Comparison of ENCODE assay signal across 14 mouse cellular contexts in the genomic region with DNA sequence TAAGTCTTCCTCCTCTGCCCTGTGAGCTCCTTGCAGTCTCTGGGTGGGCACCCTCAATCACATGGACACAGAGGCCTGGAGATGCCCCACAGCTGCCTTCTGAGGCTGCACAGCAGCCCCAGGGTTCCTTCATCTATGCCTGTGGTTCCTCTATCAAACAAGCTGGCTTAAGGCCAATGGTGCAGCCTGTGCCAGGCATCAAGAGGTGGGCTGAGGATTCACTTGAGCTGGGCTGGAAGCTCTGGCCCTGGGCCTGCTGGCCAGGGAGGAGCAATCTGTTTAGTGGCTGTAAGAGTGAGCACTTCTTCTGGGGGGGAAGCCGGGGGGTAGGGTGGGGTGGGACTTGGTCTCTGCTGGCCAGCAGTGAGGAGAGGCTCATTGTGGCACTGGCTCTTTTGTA. TPM values are rescaled to one million over a fixed set of nuclear protein-coding genes. Genes with fewer than 3 reads are reported as not detected.
DNase-seq lines count a peak whose midpoint lies in the region; ATAC-seq and TF ChIP-seq lines count a peak whose summit lies in the region.
"Had no signal": no experiment of that assay in that cellular context is flagged by ENCODE, and none has a peak within 500 bp of the region (broad histone marks: within the 10 kb centered on the region; RNA-seq: fewer than 3 reads in every experiment).

No protein-coding gene starts in this region.

- whole genome bisulfite sequencing in heart, embryonic 14.5 days, result 50% methylated on average over 1 of the region's 1 CpGs
- 33% methylated on average over 1 of the region's 1 CpGs for WGBS in heart, postnatal 0 days

- no peak overlapping the region for H3K4me3 ChIP-seq in heart, embryonic 14.5 days (ENCODE audit: control insufficient read depth in 1 of 2, insufficient read depth in 1 of 2, low read depth in 1 of 2, low read length in 2 of 2)
- H3K4me3 ChIP-seq in heart, postnatal 0 days (ENCODE audit: low read depth, low read length), result no peak overlapping the region
- H3K4me3 ChIP-seq: embryonic facial prominence, embryonic 13.5 days had no signal

- H3K36me3 ChIP-seq in heart, embryonic 14.5 days (ENCODE audit: control insufficient read depth, insufficient read depth, low read length), result no peaks in the 10 kb centered on the region
- H3K36me3 ChIP-seq in heart, postnatal 0 days (replicated peaks; ENCODE audit: control insufficient read depth, insufficient read depth, low read length), result no peaks in the 10 kb centered on the region
- H3K36me3 ChIP-seq: embryonic facial prominence, embryonic 13.5 days had no signal

- intact Hi-C loops in gastrocnemius, postnatal 36 days (cut with DNase I), result no loop called here

- no peak for TF ChIP-seq CTCF in heart, postnatal 0 days (IDR thresholded peaks at IDR 0.05; ENCODE audit: low read depth)

- TF ChIP-seq EP300 in heart, postnatal 0 days (IDR thresholded peaks at IDR 0.05; ENCODE audit: low read depth), result no peak

- peaks cover 16% of the 10 kb centered on the region in 2 experiments for H3K4me1 ChIP-seq in heart, embryonic 14.5 days (ENCODE audit: control insufficient read depth in 2 of 2, insufficient read depth in 2 of 2, low read length in 2 of 2)
- peaks cover 18% of the 10 kb centered on the region; the same call in 1 of the 2 replicates for H3K4me1 ChIP-seq in heart, postnatal 0 days (ENCODE audit: control insufficient read depth, insufficient read depth)

- H3K9ac ChIP-seq in heart, embryonic 14.5 days (ENCODE audit: low read length), result no peak overlapping the region
- H3K9ac ChIP-seq in heart, postnatal 0 days (replicated peaks; ENCODE audit: low read depth, low read length), result no peak overlapping the region
- H3K9ac ChIP-seq: embryonic facial prominence, embryonic 13.5 days had no signal

- H3K9me3 ChIP-seq in heart, embryonic 14.5 days (ENCODE audit: control insufficient read depth, low read length), result no peaks in the 10 kb centered on the region
- H3K9me3 ChIP-seq in heart, postnatal 0 days (replicated peaks; ENCODE audit: control insufficient read depth, low read length), result no peaks in the 10 kb centered on the region
- H3K9me3 ChIP-seq: embryonic facial prominence, embryonic 13.5 days had no signal

- no peaks in the 10 kb centered on the region for H3K27me3 ChIP-seq in heart, embryonic 14.5 days (ENCODE audit: control insufficient read depth, insufficient read depth, low read length)
- no peaks in the 10 kb centered on the region for H3K27me3 ChIP-seq in heart, postnatal 0 days (ENCODE audit: control insufficient read depth, insufficient read depth, low read length)
- H3K27me3 ChIP-seq: embryonic facial prominence, embryonic 13.5 days had no signal

- peak overlapping the region; percentile 8 to 20; a peak in 2 of 4 replicates for H3K27ac ChIP-seq in heart, embryonic 14.5 days (replicated peaks in 1 of 2; ENCODE audit: control insufficient read depth in 1 of 2, insufficient read depth in 1 of 2, low read depth in 2 of 2, low read length in 2 of 2)
- no peak overlapping the region for H3K27ac ChIP-seq in heart, postnatal 0 days (ENCODE audit: low read depth)
- H3K27ac ChIP-seq: macrophage had no signal

- peak; percentile 47; the same call in 1 of the 2 replicates for ATAC-seq in heart, embryonic 14.5 days (ENCODE audit: insufficient number of reproducible peaks, insufficient read depth, low FRiP score, low read depth)
- ATAC-seq in heart, postnatal 0 days (ENCODE audit: insufficient read depth, low read depth), result peak; percentile 88

- H3K4me2 ChIP-seq in heart, embryonic 14.5 days (ENCODE audit: low read length), result no peak overlapping the region
- no peak overlapping the region for H3K4me2 ChIP-seq in heart, postnatal 0 days (ENCODE audit: low read depth, low read length)
- H3K4me2 ChIP-seq: embryonic facial prominence, embryonic 13.5 days had no signal

- no peak for DNase-seq in heart, adult 18-20 months
- DNase-seq in brain, adult 2 months (ENCODE audit: low read depth, low spot score), result peak; percentile 65
- DNase-seq in heart, postnatal 0 days (ENCODE audit: low spot score), result peak; percentile 79
- DNase-seq in lung, postnatal 14 days, result peak; percentile 57
- no peak for DNase-seq in thymus, postnatal 0 days (ENCODE audit: low spot score)
- DNase-seq in frontal cortex, postnatal 36 days (ENCODE audit: low spot score in 2 of 2), result no peak
- no peak for DNase-seq in gastrocnemius, postnatal 36 days
- DNase-seq: gastrocnemius, postnatal 10 days; kidney, postnatal 25 days; thymus, postnatal 14 days had no signal

RNA-seq across cellular contexts. Expression of gene Ppp1r13b, which starts 19.4 kb away (rescaled TPM):
- polyA plus RNA-seq in heart, embryonic 14.5 days (2014; fragmentation: Nextera tagmentation; extraction: Ambion mirVana), result 15.4 and 15.5 TPM in 2 replicates
- total RNA-seq in heart, adult 18-20 months (2021), result 10 to 100 TPM; 16.9 to 17.8 TPM
- total RNA-seq in heart, postnatal 0 days (2014; rRNA removed; ENCODE audit: low replicate concordance), result 18.2 TPM in 2 replicates
- polyA plus RNA-seq in heart, postnatal 0 days (2015; fragmentation: Nextera tagmentation; extraction: Ambion mirVana), result 9.9 and 11.2 TPM in 2 replicates
- polyA plus RNA-seq in thymus, postnatal 0 days (2015; fragmentation: Nextera tagmentation; extraction: Ambion mirVana), result 17.0 and 18.3 TPM in 2 replicates
- total RNA-seq in gastrocnemius, postnatal 36 days (2021), result 1 to 10 TPM; 7.2 to 7.5 TPM

RNA-seq across cellular contexts. Expression of gene Atp5mpl, which starts 39.4 kb away (rescaled TPM):
- polyA plus RNA-seq in heart, embryonic 14.5 days (2014; fragmentation: Nextera tagmentation; extraction: Ambion mirVana), result 1,909 and 2,053 TPM in 2 replicates
- 1,000 to 10,000 TPM; 1,322 to 1,486 TPM for total RNA-seq in heart, adult 18-20 months (2021)
- 727 and 889 TPM in 2 replicates for total RNA-seq in heart, postnatal 0 days (2014; rRNA removed; ENCODE audit: low replicate concordance)
- 3,038 and 3,095 TPM in 2 replicates for polyA plus RNA-seq in heart, postnatal 0 days (2015; fragmentation: Nextera tagmentation; extraction: Ambion mirVana)
- 879 and 927 TPM in 2 replicates for polyA plus RNA-seq in thymus, postnatal 0 days (2015; fragmentation: Nextera tagmentation; extraction: Ambion mirVana)
- total RNA-seq in gastrocnemius, postnatal 36 days (2021), result 100 to 1,000 TPM; 710 to 772 TPM

RNA-seq across cellular contexts. Expression of gene Tdrd9, which starts 44.0 kb away (rescaled TPM):
- 0.16 and 0.49 TPM in 2 replicates for polyA plus RNA-seq in heart, embryonic 14.5 days (2014; fragmentation: Nextera tagmentation; extraction: Ambion mirVana)
- under 1 TPM; 0.22 to 0.54 TPM for total RNA-seq in heart, adult 18-20 months (2021)
- total RNA-seq in heart, postnatal 0 days (2014; rRNA removed; ENCODE audit: low replicate concordance), result 0.04 TPM in 1 of 2 replicates, not detected in the other
- 0.11 and 0.27 TPM in 2 replicates for polyA plus RNA-seq in heart, postnatal 0 days (2015; fragmentation: Nextera tagmentation; extraction: Ambion mirVana)
- 0.12 and 0.16 TPM in 2 replicates for polyA plus RNA-seq in thymus, postnatal 0 days (2015; fragmentation: Nextera tagmentation; extraction: Ambion mirVana)
- not detected for total RNA-seq in gastrocnemius, postnatal 36 days (2021)
- polyA plus RNA-seq: macrophage had no signal

RNA-seq across cellular contexts. Expression of gene Rd3l, which starts 53.8 kb away (rescaled TPM):
- polyA plus RNA-seq in heart, embryonic 14.5 days (2014; fragmentation: Nextera tagmentation; extraction: Ambion mirVana), result 1.0 and 1.9 TPM in 2 replicates
- under 1 TPM; 0.30 to 0.49 TPM for total RNA-seq in heart, adult 18-20 months (2021)
- total RNA-seq in heart, postnatal 0 days (2014; rRNA removed; ENCODE audit: low replicate concordance), result not detected in 2 replicates
- polyA plus RNA-seq in heart, postnatal 0 days (2015; fragmentation: Nextera tagmentation; extraction: Ambion mirVana), result 0.55 and 0.77 TPM in 2 replicates
- not detected in 2 replicates for polyA plus RNA-seq in thymus, postnatal 0 days (2015; fragmentation: Nextera tagmentation; extraction: Ambion mirVana)
- total RNA-seq in gastrocnemius, postnatal 36 days (2021), result not detected
- total RNA-seq: gastrocnemius, postnatal 10 days had no signal
- polyA plus RNA-seq: embryonic facial prominence, embryonic 13.5 days; macrophage; neural tube, embryonic 11.5 days had no signal

Comparison
In these comparisons a context has a peak if more than half of its experiments do, and no peak if none do; other contexts are left out.
1. DNase-seq: peak in brain, adult 2 months (single experiment), heart, postnatal 0 days (single experiment) and lung, postnatal 14 days (single experiment); none in heart, adult 18-20 months (0 of 2), thymus, postnatal 0 days (single experiment), frontal cortex, postnatal 36 days (0 of 2) and gastrocnemius, postnatal 36 days (0 of 2).